ENCODE assay signal across 17 mouse cellular contexts in genomic region chr13:118293728-118294127, GRCm38 (mm10).
"Had no signal": no experiment of that assay in that cellular context is flagged by ENCODE, and none has a peak within 500 bp of the region (broad histone marks: within the 10 kb centered on the region; RNA-seq: fewer than 3 reads in every experiment).

No protein-coding gene starts in this region.

- H3K4me2 ChIP-seq: neural tube, embryonic 12.5 days; neural tube, embryonic 13.5 days; neural tube, embryonic 15.5 days; stomach, embryonic 15.5 days had no signal

- H3K36me3 ChIP-seq: neural tube, embryonic 12.5 days; neural tube, embryonic 13.5 days; neural tube, embryonic 15.5 days; stomach, embryonic 15.5 days had no signal

- H3K4me3 ChIP-seq: neural tube, embryonic 12.5 days; neural tube, embryonic 13.5 days; neural tube, embryonic 15.5 days; stomach, embryonic 15.5 days had no signal

- H3K9me3 ChIP-seq: neural tube, embryonic 12.5 days; neural tube, embryonic 13.5 days; neural tube, embryonic 15.5 days; stomach, embryonic 15.5 days had no signal

- H3K9ac ChIP-seq: neural tube, embryonic 12.5 days; neural tube, embryonic 13.5 days; neural tube, embryonic 15.5 days; stomach, embryonic 15.5 days had no signal

- H3K27me3 ChIP-seq: neural tube, embryonic 12.5 days; neural tube, embryonic 13.5 days; neural tube, embryonic 15.5 days; stomach, embryonic 15.5 days had no signal

- H3K4me1 ChIP-seq: neural tube, embryonic 12.5 days; neural tube, embryonic 13.5 days; neural tube, embryonic 15.5 days; stomach, embryonic 15.5 days had no signal

- DNase-seq: retina, postnatal 1 day; right cerebral cortex, adult 18-20 months; right cerebral cortex, postnatal 14 days; right cerebral cortex, postnatal 25 days; right cerebral cortex, postnatal 4 days; spleen, adult 18-20 months; thymus, adult 18-20 months; thymus, adult 2 months; thymus, postnatal 14 days; thymus, postnatal 25 days; thymus, postnatal 36 days; thymus, postnatal 4 days had no signal

- H3K27ac ChIP-seq: neural tube, embryonic 12.5 days; neural tube, embryonic 13.5 days; neural tube, embryonic 15.5 days; stomach, embryonic 15.5 days; stomach, postnatal 0 days had no signal
